Mouse (Mus musculus) lung, postnatal 0 days (tissue): ENCODE data around the gene Adam30. TPM values are rescaled to one million over a fixed set of nuclear protein-coding genes. Genes with fewer than 3 reads are reported as not detected.
"Not testable (repeated sequence)": the region's sequence is repeated elsewhere in the genome, so short reads cannot be mapped to it uniquely, and the experiment has no call there.

ENCODE experiments used
- ATAC-seq: fragments of 200-750 bp; cut with Nextera tagmentation; 2 replicates; pipeline ENCODE4 v1.8.0; 2017; ENCODE audit warnings: moderate library complexity
- DNase-seq: peaks from one replicate; pipeline ENCODE4 v3.0.0-alpha.2; 2016; ENCODE audit warnings: low spot score
- H3K27ac ChIP-seq: fragments of 300-500 bp; sonication (generic); 2 replicates; pipeline ENCODE4 v1.5.1; 2014; ENCODE audit warnings: antibody characterized with exemption, mild to moderate bottlenecking, low read length, mixed read lengths
- H3K27me3 ChIP-seq: fragments of 300-500 bp; sonication (generic); replicated peaks from 2 replicates; pipeline ENCODE4 v1.6.1; 2014; ENCODE audit warnings: low read length, mixed read lengths; ENCODE audit not compliant: insufficient read depth
- H3K36me3 ChIP-seq: fragments of 300-500 bp; sonication (generic); 2 replicates; pipeline ENCODE4 v1.6.1; 2014; ENCODE audit warnings: low read length, mixed read lengths; ENCODE audit not compliant: insufficient read depth
- H3K4me1 ChIP-seq: fragments of 300-500 bp; sonication (generic); 2 replicates; pipeline ENCODE4 v1.6.1; 2014; ENCODE audit warnings: antibody characterized with exemption, low read depth, low read length, mixed read lengths; ENCODE audit not compliant: insufficient read depth
- H3K4me2 ChIP-seq: fragments of 300-500 bp; sonication (generic); replicated peaks from 2 replicates; pipeline ENCODE4 v1.6.1; 2014; ENCODE audit warnings: low read depth, mild to moderate bottlenecking, low read length, moderate library complexity, mixed read lengths
- H3K4me3 ChIP-seq: fragments of 300-500 bp; sonication (generic); 2 replicates; pipeline ENCODE4 v1.5.1; 2014; ENCODE audit warnings: low read depth, low read length
- H3K9ac ChIP-seq: fragments of 300-500 bp; sonication (generic); replicated peaks from 2 replicates; pipeline ENCODE4 v1.6.1; 2014; ENCODE audit warnings: low read depth, mild to moderate bottlenecking
- H3K9me3 ChIP-seq: fragments of 300-500 bp; sonication (generic); 2 replicates; pipeline ENCODE4 v1.6.1; 2016; ENCODE audit warnings: low read length, mixed read lengths
- CTCF ChIP-seq: IDR thresholded peaks from 2 replicates; pipeline ENCODE4 v1.5.1; 2016; ENCODE audit warnings: antibody characterized with exemption, mild to moderate bottlenecking
- EP300 ChIP-seq: IDR thresholded peaks from 2 replicates; pipeline ENCODE4 v1.6.1; 2016; ENCODE audit warnings: antibody characterized with exemption, mild to moderate bottlenecking, control low read depth
- WGBS: fragments of 180-500 bp; shearing (Covaris S2); extraction: QIAGEN DNeasy Blood & Tissue Kit; methylation state at CpG from one replicate; pipeline ENCODE4 v1.1.7; 2014; 5-methylcytosine and 5-hydroxymethylcytosine counted together
- polyA plus RNA-seq: library from polyadenylated mRNA; unstranded; fragments of >200 nt; fragmentation: Nextera tagmentation; extraction: Ambion mirVana; gene quantifications from 2 replicates; pipeline ENCODE4 v1.2.1, GENCODE M21; 2015

Adam30 gene
- not detected in 2 replicates for polyA plus RNA-seq

DNA sequence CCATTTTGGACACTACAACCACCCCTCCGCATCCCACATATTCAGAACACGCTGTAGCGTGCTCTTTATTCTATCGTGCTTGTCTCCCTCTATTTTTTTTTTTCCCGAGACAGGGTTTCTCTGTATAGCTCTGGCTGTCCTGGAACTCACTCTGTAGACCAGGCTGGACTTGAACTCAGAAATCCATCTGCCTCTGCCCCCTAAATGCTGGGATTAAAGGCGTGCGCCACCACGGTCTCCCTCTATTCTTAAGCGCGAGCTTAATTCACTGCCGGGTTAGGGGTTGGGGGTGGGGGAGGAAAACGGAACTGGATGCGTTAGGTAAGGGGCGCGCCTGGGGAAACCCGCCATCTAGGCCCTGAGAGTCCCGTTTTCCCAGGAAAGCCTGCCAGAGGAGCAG lies at the start of gene Adam30:
Adam30 (plus strand) TSS at position 301 of the 400 bp plus-strand sequence.
- Histone ChIP-seq H3K4me1 (no peaks in the 10 kb centered on the region), H3K36me3 (no peaks in the 10 kb centered on the region), H3K9ac (no peak within 1 kb of the TSS), H3K4me2 (no peak within 1 kb of the TSS), H3K4me3 (no peak within 1 kb of the TSS), H3K27me3 (no peaks in the 10 kb centered on the region), H3K27ac (no peak within 1 kb of the TSS), H3K9me3 (no peaks in the 10 kb centered on the region)
- ATAC-seq (no peak), DNase-seq (no peak)
- TF ChIP-seq EP300 (no peak), CTCF (no peak)
- 84% methylated on average over 17 of the region's 17 CpGs for WGBS

DNA sequence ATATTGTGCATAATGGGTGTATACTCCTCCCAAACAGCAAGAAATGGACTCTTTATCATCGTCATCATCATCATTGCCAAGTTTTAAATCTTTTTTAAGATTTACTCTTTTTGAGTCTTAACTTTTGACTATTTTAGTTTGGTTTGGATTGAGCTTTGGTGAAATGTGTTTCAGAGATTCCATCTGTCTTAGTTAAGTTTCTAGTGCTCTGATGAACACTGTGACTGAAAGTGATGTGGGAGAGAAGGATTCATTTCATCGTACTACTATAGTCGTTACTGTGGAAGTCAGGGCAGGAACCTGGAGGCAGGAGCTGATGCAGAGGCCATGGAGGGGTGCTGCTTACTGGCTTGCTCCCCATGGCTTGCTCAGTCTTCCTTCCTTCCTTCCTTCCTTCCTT lies 42.2 kb upstream of the Adam30 start:
- no peak for ATAC-seq
- no peaks in the 10 kb centered on the region for H3K9me3 ChIP-seq
- TF ChIP-seq EP300 (no peak), CTCF (no peak)

DNA sequence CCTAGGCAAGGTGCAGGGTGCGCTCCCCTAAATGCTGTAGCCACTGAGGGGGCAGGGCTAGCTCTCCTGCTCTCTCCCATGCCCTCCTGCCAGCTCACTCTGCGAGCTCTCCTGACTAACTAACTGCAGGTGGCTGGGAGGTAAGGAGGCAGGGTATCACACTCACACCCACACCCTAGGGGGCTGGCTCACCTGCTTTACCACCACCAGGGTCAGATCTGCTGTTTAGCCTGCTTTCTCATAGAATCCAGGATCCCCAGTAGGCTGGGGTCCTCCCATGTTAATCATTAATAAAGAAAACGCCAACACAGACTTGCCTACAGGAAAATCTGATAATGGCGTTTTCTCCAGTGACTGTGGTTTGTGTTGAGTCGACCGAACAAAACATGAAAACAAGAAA lies 41.1 kb upstream of the Adam30 start:
- no peak overlapping the region for H3K9ac ChIP-seq
- H3K9me3 ChIP-seq = no peaks in the 10 kb centered on the region
- H3K4me1 ChIP-seq = no peaks in the 10 kb centered on the region
- TF ChIP-seq EP300 = no peak
- TF ChIP-seq CTCF = no peak
- no peaks in the 10 kb centered on the region for H3K27me3 ChIP-seq
- 68% methylated on average over 6 of the region's 6 CpGs for WGBS
- no peak overlapping the region for H3K4me3 ChIP-seq
- H3K36me3 ChIP-seq = peaks cover 36% of the 10 kb centered on the region
- no peak overlapping the region for H3K4me2 ChIP-seq
- ATAC-seq (no peak), DNase-seq (no peak)
- no peak overlapping the region for H3K27ac ChIP-seq

More for the DNA sequence above, 42.2 kb upstream of the Adam30 start:
- Histone ChIP-seq H3K27ac (no peak overlapping the region), H3K9ac (no peak overlapping the region), H3K4me3 (no peak overlapping the region), H3K4me2 (no peak overlapping the region), H3K27me3 (no peaks in the 10 kb centered on the region), H3K36me3 (peaks cover 33% of the 10 kb centered on the region), H3K4me1 (no peaks in the 10 kb centered on the region)
- WGBS = 88% methylated on average over 3 of the region's 3 CpGs
- DNase-seq = no peak

DNA sequence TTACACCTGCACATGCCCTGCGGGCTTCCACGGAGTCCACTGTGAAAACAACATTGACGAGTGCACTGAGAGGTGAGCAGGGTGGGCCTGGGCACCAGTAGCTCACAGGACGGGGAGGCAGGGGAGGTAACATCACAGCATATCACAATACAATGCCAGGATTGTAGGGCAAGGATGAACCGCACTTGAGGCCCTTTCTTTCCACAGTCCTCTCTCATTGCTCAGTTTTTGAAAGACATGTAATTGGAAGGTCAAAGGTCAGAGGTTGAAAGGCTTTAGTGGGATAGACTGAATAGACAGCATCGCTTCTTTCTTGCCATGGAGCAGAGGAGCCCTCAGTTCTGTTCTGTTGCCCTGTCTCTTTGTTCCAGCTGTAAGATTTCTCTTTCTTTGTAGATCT lies 39.5 kb upstream of the Adam30 start:
- H3K27ac ChIP-seq = no peak overlapping the region
- no peak overlapping the region for H3K4me3 ChIP-seq
- H3K27me3 ChIP-seq = no peaks in the 10 kb centered on the region
- no peak overlapping the region for H3K9ac ChIP-seq
- H3K9me3 ChIP-seq = no peaks in the 10 kb centered on the region
- no peak for DNase-seq
- no peak overlapping the region for H3K4me2 ChIP-seq
- 66% methylated on average over 6 of the region's 6 CpGs for WGBS
- TF ChIP-seq CTCF (no peak), EP300 (no peak)
- no peak for ATAC-seq
- H3K36me3 ChIP-seq = peaks cover 36% of the 10 kb centered on the region
- no peaks in the 10 kb centered on the region for H3K4me1 ChIP-seq

DNA sequence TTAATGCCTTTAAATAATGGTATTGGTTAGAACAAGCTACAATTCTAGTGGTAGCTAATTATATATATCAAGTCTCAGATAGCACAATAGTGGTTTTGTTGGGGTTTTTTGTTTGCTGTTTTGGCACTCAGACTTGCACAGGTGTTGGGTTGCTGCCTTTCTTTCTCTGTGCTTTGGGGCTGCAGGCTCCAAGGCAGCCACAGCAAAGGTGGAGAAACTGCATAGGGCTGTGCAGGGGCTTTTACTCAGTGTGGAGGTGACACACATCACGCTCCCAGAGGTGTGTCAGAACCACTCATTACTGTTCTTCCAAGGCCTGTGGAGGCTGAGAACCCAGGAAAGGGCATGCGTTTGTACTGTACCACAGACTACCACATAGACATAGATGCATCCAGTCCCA lies 32.7 kb upstream of the Adam30 start:
- Histone ChIP-seq H3K4me3 (no peak overlapping the region), H3K27me3 (no peaks in the 10 kb centered on the region), H3K36me3 (peaks cover 50% of the 10 kb centered on the region; the same call in 1 of the 2 replicates), H3K4me2 (no peak overlapping the region), H3K4me1 (no peaks in the 10 kb centered on the region), H3K9ac (no peak overlapping the region), H3K9me3 (no peaks in the 10 kb centered on the region), H3K27ac (no peak overlapping the region)
- TF ChIP-seq CTCF = no peak
- no peak for TF ChIP-seq EP300
- DNase-seq (no peak), ATAC-seq (no peak)
- WGBS = 89% methylated on average over 2 of the region's 2 CpGs

DNA sequence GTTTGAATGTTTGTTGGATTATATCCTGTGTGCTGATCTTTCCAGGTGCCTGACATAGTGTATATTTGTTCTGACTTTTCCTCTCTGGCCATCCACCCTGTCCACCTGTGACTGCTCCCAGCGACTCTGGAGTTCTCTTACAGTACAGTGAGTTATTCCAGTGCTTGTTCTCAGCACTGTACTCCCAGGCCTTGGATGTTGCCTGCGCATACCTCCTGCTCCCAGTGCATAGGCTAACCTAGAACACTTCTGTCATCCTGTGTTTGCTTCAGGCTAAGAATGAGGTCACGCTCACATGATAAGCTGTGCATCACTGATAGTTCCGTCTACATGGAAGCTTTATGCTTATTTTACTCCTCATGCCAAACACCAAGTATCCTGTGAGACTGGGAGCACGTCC lies 31.7 kb upstream of the Adam30 start:
- H3K36me3 ChIP-seq = peaks cover 49% of the 10 kb centered on the region; the same call in 1 of the 2 replicates
- 67% methylated on average over 5 of the region's 5 CpGs for WGBS
- no peaks in the 10 kb centered on the region for H3K9me3 ChIP-seq
- no peak overlapping the region for H3K4me3 ChIP-seq
- H3K27ac ChIP-seq = no peak overlapping the region
- no peak for TF ChIP-seq CTCF
- TF ChIP-seq EP300 = no peak
- DNase-seq (no peak), ATAC-seq (no peak)
- H3K27me3 ChIP-seq = no peaks in the 10 kb centered on the region
- no peak overlapping the region for H3K4me2 ChIP-seq
- no peak overlapping the region for H3K9ac ChIP-seq
- H3K4me1 ChIP-seq = no peaks in the 10 kb centered on the region

DNA sequence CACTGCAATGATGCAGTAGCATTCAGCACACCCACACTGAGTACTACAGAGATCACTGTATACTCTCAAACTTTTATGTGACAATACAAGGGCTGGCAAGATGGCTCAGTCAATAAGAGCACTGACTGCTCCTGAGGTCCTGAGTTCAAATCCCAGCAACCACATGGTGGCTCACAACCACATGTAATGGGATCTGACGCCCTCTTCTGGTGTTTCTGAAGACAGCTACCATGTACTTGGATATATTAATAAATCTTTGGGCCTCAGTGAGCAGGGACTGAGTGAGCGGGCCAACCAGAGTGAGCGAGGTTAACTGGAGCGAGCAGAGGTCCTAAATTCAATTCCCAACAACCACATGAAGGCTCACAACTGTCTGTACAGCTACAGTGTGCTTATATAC lies 28.3 kb upstream of the Adam30 start:
- peaks cover 63% of the 10 kb centered on the region; the same call in 1 of the 2 replicates for H3K36me3 ChIP-seq
- H3K27ac ChIP-seq, H3K4me1 ChIP-seq, H3K9ac ChIP-seq, H3K4me3 ChIP-seq, ATAC-seq, H3K27me3 ChIP-seq, DNase-seq, H3K9me3 ChIP-seq, H3K4me2 ChIP-seq: not testable (repeated sequence)
- 0 out of 2 replicates have a peak, but pooled peaks have one; percentile 13 for TF ChIP-seq CTCF
- 84% methylated on average over 4 of the region's 4 CpGs for WGBS
